In genomic region chr11:59228122-59228953, GRCm38 (mm10) we compare ENCODE assay signal across 8 mouse cellular contexts. TPM values are rescaled to one million over a fixed set of nuclear protein-coding genes. Genes with fewer than 3 reads are reported as not detected.
DNase-seq lines count a peak whose midpoint lies in the region; ATAC-seq lines count a peak whose summit lies in the region.

Arf1 (minus strand) TSS chr11:59228270.

- H3K4me1 ChIP-seq in hindbrain, embryonic 15.5 days (replicated peaks): peaks cover 42% of the 10 kb centered on the region

- 6% methylated on average over 52 of the region's 59 CpGs for WGBS in hindbrain, embryonic 15.5 days

- peak within 1 kb of the TSS; percentile 99 for H3K9ac ChIP-seq in hindbrain, embryonic 15.5 days

- H3K27me3 ChIP-seq in hindbrain, embryonic 15.5 days: no peaks in the 10 kb centered on the region

- peak; percentile 98 for DNase-seq in R1 (ENCODE audit: low read depth, low spot score)
- peak; percentile 97 to 99 for DNase-seq in cerebellum, postnatal 25 days
- DNase-seq in frontal cortex, postnatal 36 days (ENCODE audit: low spot score in 2 of 2): peak; percentile 95 to 97
- peak; percentile 94 for DNase-seq in left cerebral cortex, adult 11 months (ENCODE audit: low spot score)
- DNase-seq in lung, postnatal 4 days: peak; percentile 97 to 98
- DNase-seq in retina, postnatal 7 days (ENCODE audit: low read depth, low spot score): peak; percentile 92
- peak; percentile 97 for DNase-seq in urinary bladder, adult 2 months (ENCODE audit: low spot score)

- H3K36me3 ChIP-seq in hindbrain, embryonic 15.5 days: no peaks in the 10 kb centered on the region

- no peaks in the 10 kb centered on the region for H3K9me3 ChIP-seq in hindbrain, embryonic 15.5 days

- H3K4me3 ChIP-seq in hindbrain, embryonic 15.5 days: peak within 1 kb of the TSS; percentile 99

- peak within 1 kb of the TSS; percentile 80 for H3K4me2 ChIP-seq in hindbrain, embryonic 15.5 days

- H3K27ac ChIP-seq in hindbrain, embryonic 15.5 days (replicated peaks): peak within 1 kb of the TSS; percentile 94

- ATAC-seq in hindbrain, embryonic 15.5 days (ENCODE audit: low FRiP score, low read depth): peak; percentile 94

RNA-seq across cellular contexts. Expression of gene Arf1, which starts in this region (rescaled TPM):
- polyA plus RNA-seq in hindbrain, embryonic 15.5 days (2015; fragmentation: Nextera tagmentation; extraction: Ambion mirVana): 620 and 653 TPM in 2 replicates
- 531 and 605 TPM in 2 replicates for polyA plus RNA-seq in urinary bladder, adult 2 months (2012; rRNA removed)

Comparison
In these comparisons a context has a peak if more than half of its experiments do, and no peak if none do; other contexts are left out.
1. Peak in every context shown above with its lines: DNase-seq, ATAC-seq, H3K4me3 ChIP-seq and H3K27ac ChIP-seq.